Mouse (Mus musculus) E14TG2a.4 (cell line): ENCODE measurements around the gene Fam213a.

Source experiments
- CTCF ChIP-seq: conservative IDR thresholded peaks from 2 replicates; pipeline ENCODE4 v1.5.1; 2014; ENCODE audit warnings: low read length
- POU5F1 ChIP-seq: IDR thresholded peaks from 2 replicates; pipeline ENCODE4 v1.6.1; 2014; ENCODE audit warnings: low read length, borderline replicate concordance

DNA sequence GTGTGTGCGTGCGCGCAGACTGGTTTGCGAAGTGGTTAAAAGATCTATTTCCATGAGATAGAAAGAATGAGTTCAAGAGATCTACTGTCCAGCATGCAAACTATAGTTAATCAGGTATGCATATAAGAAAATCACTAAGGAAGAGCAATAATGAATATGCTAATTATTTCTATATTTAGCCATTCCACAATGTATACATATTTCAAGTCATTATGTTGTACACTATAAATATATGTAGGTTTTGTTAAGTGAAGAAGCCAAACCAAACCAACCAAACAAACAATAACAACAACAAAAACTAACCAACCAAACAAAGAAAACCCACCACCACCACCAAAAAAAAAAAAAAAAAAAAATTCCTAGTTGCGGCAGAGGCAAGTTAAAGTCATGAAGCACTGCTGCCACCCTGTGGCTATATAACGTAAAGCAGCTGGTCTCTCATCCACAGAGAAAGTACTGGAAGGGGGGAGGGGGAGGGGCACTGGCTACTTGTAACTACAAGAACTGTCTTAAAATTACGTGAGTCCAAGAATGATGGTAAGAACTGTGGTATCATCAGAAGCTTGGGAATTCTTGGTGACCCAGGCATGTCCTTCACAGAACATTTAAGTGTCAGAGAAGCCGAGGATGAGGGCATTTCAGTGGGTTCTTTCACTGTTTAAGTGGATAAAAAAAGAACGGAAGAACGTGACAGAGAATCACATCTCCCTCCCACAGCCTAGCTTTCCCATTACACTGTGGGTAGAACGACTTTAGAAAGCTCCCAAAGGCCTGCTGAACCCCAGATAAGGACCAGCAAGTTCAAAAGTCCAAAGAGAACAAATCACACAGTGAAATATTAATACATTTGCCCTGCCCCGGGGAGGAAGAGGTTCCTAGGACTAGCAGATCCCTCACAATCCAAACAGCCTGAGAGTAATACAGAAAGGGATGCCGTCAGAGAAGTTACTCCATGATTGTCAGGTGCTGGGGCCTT, 19.8 kb upstream of the Fam213a start:
- TF ChIP-seq CTCF (peak; percentile 67), POU5F1 (no peak)
